Mouse (Mus musculus): ENCODE data around the gene Ostm1. TPM values are rescaled to one million over a fixed set of nuclear protein-coding genes. Genes with fewer than 3 reads are reported as not detected.

The Ostm1 gene
- total RNA-seq, 2 experiments from 2014 or later, result 32.0 to 34.1 TPM

- DNase-seq, result no peak
Observed at GRCm38 (mm10) chr10:42581694-42582565, 1.7 kb upstream of the Ostm1 start.

GRCm38 (mm10) chr10:42582566-42583110 lies 984 bp upstream of the Ostm1 start:
- intact Hi-C loops (cut with DNase I), result loop anchor here (5.0 to 10.0 kb wide), 2 partner anchors 50 to 248 kb away; no protein-coding TSS in a partner anchor
- DNase-seq, result no peak

More at GRCm38 (mm10) chr10:42581694-42582565, 1.7 kb upstream of the Ostm1 start:
- intact Hi-C loops (cut with DNase I), result loop anchor here (5.0 to 10.0 kb wide), 2 partner anchors 50 to 247 kb away; no protein-coding TSS in a partner anchor

- DNase-seq, result no peak
- intact Hi-C loops (cut with DNase I), result loop anchor here (5.0 to 10.0 kb wide), 2 partner anchors 48 to 249 kb away; no protein-coding TSS in a partner anchor
Observed at GRCm38 (mm10) chr10:42583902-42584435, 347 bp downstream of the Ostm1 start.

GRCm38 (mm10) chr10:42584436-42584983 lies 888 bp downstream of the Ostm1 start:
- intact Hi-C loops (cut with DNase I), result loop anchor here (5.0 to 10.0 kb wide), 2 partner anchors 48 to 250 kb away; no protein-coding TSS in a partner anchor
- no peak for DNase-seq

- no peak for DNase-seq
- intact Hi-C loops (cut with DNase I), result loop anchor here (10.0 kb wide), 1 partner anchor 250 kb away; no protein-coding TSS in a partner anchor
Observed at GRCm38 (mm10) chr10:42585156-42585555, 1.5 kb downstream of the Ostm1 start.

GRCm38 (mm10) chr10:42585596-42586305 lies 2.1 kb downstream of the Ostm1 start:
- no peak for DNase-seq
- intact Hi-C loops (cut with DNase I), result loop anchor here (10.0 kb wide), 1 partner anchor 251 kb away; no protein-coding TSS in a partner anchor

GRCm38 (mm10) chr10:42587961-42588750 lies 4.5 kb downstream of the Ostm1 start:
- intact Hi-C loops (cut with DNase I), result loop anchor here (10.0 kb wide), 1 partner anchor 253 kb away; no protein-coding TSS in a partner anchor
- DNase-seq, result no peak

GRCm38 (mm10) chr10:42589505-42589904 lies 5.9 kb downstream of the Ostm1 start:
- intact Hi-C loops (cut with DNase I), result loop anchor here (10.0 kb wide), 1 partner anchor 255 kb away; no protein-coding TSS in a partner anchor
- DNase-seq, result no peak

GRCm38 (mm10) chr10:42590261-42591184 lies 6.9 kb downstream of the Ostm1 start:
- no peak for DNase-seq
- intact Hi-C loops (cut with DNase I), result no loop called here

- intact Hi-C loops (cut with DNase I), result no loop called here
- DNase-seq, result no peak
Observed at GRCm38 (mm10) chr10:42591185-42591992, 7.8 kb downstream of the Ostm1 start.

- intact Hi-C loops (cut with DNase I), result no loop called here
- DNase-seq, result no peak
Observed at GRCm38 (mm10) chr10:42591993-42592686, 8.5 kb downstream of the Ostm1 start.

- DNase-seq, result no peak
- intact Hi-C loops (cut with DNase I), result no loop called here
Observed at GRCm38 (mm10) chr10:42593201-42593600, 9.6 kb downstream of the Ostm1 start.

- intact Hi-C loops (cut with DNase I), result no loop called here
- no peak for DNase-seq
Observed at GRCm38 (mm10) chr10:42598615-42599014, 15.0 kb downstream of the Ostm1 start.

- DNase-seq, result no peak
- intact Hi-C loops (cut with DNase I), result no loop called here
Observed at GRCm38 (mm10) chr10:42601556-42601955, 17.9 kb downstream of the Ostm1 start.

- intact Hi-C loops (cut with DNase I), result no loop called here
- DNase-seq, result no peak
Observed at GRCm38 (mm10) chr10:42604874-42605273, 21.3 kb downstream of the Ostm1 start.

- no peak for DNase-seq
- intact Hi-C loops (cut with DNase I), result no loop called here
Observed at GRCm38 (mm10) chr10:42606757-42607156, 23.1 kb downstream of the Ostm1 start.

GRCm38 (mm10) chr10:42613075-42613474 lies 29.5 kb downstream of the Ostm1 start:
- no peak for DNase-seq
- intact Hi-C loops (cut with DNase I), result no loop called here

All from left cerebral cortex, postnatal 4 days (tissue).